Mouse (Mus musculus) embryonic facial prominence, embryonic 12.5 days (tissue): ENCODE measurements around the gene Six2. TPM values are rescaled to one million over a fixed set of nuclear protein-coding genes. Genes with fewer than 3 reads are reported as not detected.

Source experiments
- ATAC-seq: fragments of 200-750 bp; cut with Nextera tagmentation; 2 replicates; pipeline ENCODE4 v1.8.0; 2017; ENCODE audit not compliant: insufficient number of reproducible peaks, insufficient read depth, low FRiP score, low TSS enrichment
- H3K27ac ChIP-seq: fragments of 300-500 bp; sonication (generic); 2 replicates; pipeline ENCODE4 v1.5.1; 2016; ENCODE audit warnings: mild to moderate bottlenecking
- H3K27me3 ChIP-seq: fragments of 300-500 bp; sonication (generic); 2 replicates; pipeline ENCODE4 v1.6.1; 2016; ENCODE audit warnings: mild to moderate bottlenecking, moderate library complexity
- H3K36me3 ChIP-seq: fragments of 300-500 bp; sonication (generic); 2 replicates; pipeline ENCODE4 v1.6.1; 2016; ENCODE audit warnings: mild to moderate bottlenecking
- H3K4me1 ChIP-seq: fragments of 300-500 bp; sonication (generic); 2 replicates; pipeline ENCODE4 v1.6.1; 2016
- H3K4me2 ChIP-seq: fragments of 300-500 bp; sonication (generic); replicated peaks from 2 replicates; pipeline ENCODE4 v1.6.1; 2016; ENCODE audit warnings: mild to moderate bottlenecking, moderate library complexity
- H3K4me3 ChIP-seq: fragments of 300-500 bp; sonication (generic); 2 replicates; pipeline ENCODE4 v1.5.1; 2016; ENCODE audit warnings: mild to moderate bottlenecking
- H3K9ac ChIP-seq: fragments of 300-500 bp; sonication (generic); 2 replicates; pipeline ENCODE4 v1.6.1; 2016; ENCODE audit warnings: mild to moderate bottlenecking, moderate library complexity
- H3K9me3 ChIP-seq: fragments of 300-500 bp; sonication (generic); 2 replicates; pipeline ENCODE4 v1.6.1; 2016; ENCODE audit warnings: mild to moderate bottlenecking, moderate library complexity
- WGBS: fragments of 180-500 bp; shearing (Covaris S2); methylation state at CpG from one replicate; pipeline ENCODE4 v1.1.7; 2016; 5-methylcytosine and 5-hydroxymethylcytosine counted together
- polyA plus RNA-seq: library from polyadenylated mRNA; unstranded; fragments of >200 nt; fragmentation: Nextera tagmentation; extraction: Ambion mirVana; gene quantifications from 2 replicates; pipeline ENCODE4 v1.2.1, GENCODE M21; 2016

Gene Six2
- polyA plus RNA-seq, 1 experiment from 2014 or later, result 33.2 TPM

GRCm38 (mm10) chr17:85704369-85705260 is 16.5 kb upstream of the Six2 start:
- Histone ChIP-seq H3K4me3 (no peak overlapping the region), H3K36me3 (no peaks in the 10 kb centered on the region), H3K9ac (no peak overlapping the region), H3K4me1 (no peaks in the 10 kb centered on the region), H3K4me2 (no peak overlapping the region), H3K27ac (no peak overlapping the region), H3K9me3 (no peaks in the 10 kb centered on the region), H3K27me3 (no peaks in the 10 kb centered on the region; the same call in 1 of the 2 replicates)
- ATAC-seq, result no peak
- 62% methylated on average over 12 of the region's 12 CpGs for WGBS

GRCm38 (mm10) chr17:85700028-85700427 is 12.0 kb upstream of the Six2 start:
- Histone ChIP-seq H3K9ac (no peak overlapping the region), H3K27me3 (peaks cover 4% of the 10 kb centered on the region; the same call in 1 of the 2 replicates), H3K4me2 (no peak overlapping the region), H3K9me3 (no peaks in the 10 kb centered on the region), H3K4me3 (no peak overlapping the region), H3K27ac (no peak overlapping the region), H3K4me1 (peaks cover 8% of the 10 kb centered on the region), H3K36me3 (no peaks in the 10 kb centered on the region)
- WGBS, result 81% methylated on average over 4 of the region's 4 CpGs
- no peak for ATAC-seq

GRCm38 (mm10) chr17:85698643-85699042 is 10.6 kb upstream of the Six2 start:
- Histone ChIP-seq H3K9ac (no peak overlapping the region), H3K27ac (no peak overlapping the region), H3K4me1 (peaks cover 8% of the 10 kb centered on the region), H3K9me3 (no peaks in the 10 kb centered on the region), H3K4me3 (no peak overlapping the region), H3K36me3 (no peaks in the 10 kb centered on the region), H3K4me2 (no peak overlapping the region), H3K27me3 (peaks cover 10% of the 10 kb centered on the region; the same call in 1 of the 2 replicates)
- whole genome bisulfite sequencing, result 74% methylated on average over 6 of the region's 6 CpGs
- no peak for ATAC-seq

- peaks cover 14% of the 10 kb centered on the region; the same call in 1 of the 2 replicates for H3K27me3 ChIP-seq
- no peak overlapping the region for H3K4me2 ChIP-seq
- H3K9me3 ChIP-seq, result no peaks in the 10 kb centered on the region
- H3K36me3 ChIP-seq, result no peaks in the 10 kb centered on the region
- no peak overlapping the region for H3K4me3 ChIP-seq
- no peak overlapping the region for H3K9ac ChIP-seq
- ATAC-seq, result 0 out of 2 replicates have a peak, but pooled peaks have one; percentile 24
- H3K27ac ChIP-seq, result no peak overlapping the region
- H3K4me1 ChIP-seq, result peaks cover 12% of the 10 kb centered on the region
- WGBS, result 63% methylated on average over 1 of the region's 1 CpGs
These were observed 9.9 kb upstream of the Six2 start for GRCm38 (mm10) chr17:85697976-85698375.

GRCm38 (mm10) chr17:85694499-85694898 is 6.4 kb upstream of the Six2 start:
- Histone ChIP-seq H3K9me3 (no peaks in the 10 kb centered on the region), H3K4me3 (peak overlapping the region; percentile 59), H3K9ac (no peak overlapping the region), H3K27ac (0 out of 2 replicates have a peak overlapping the region, but pooled peaks have one; percentile 24), H3K27me3 (peaks cover 41% of the 10 kb centered on the region), H3K36me3 (no peaks in the 10 kb centered on the region), H3K4me2 (peak overlapping the region; percentile 59; the same call in 1 of the 2 replicates), H3K4me1 (peaks cover 33% of the 10 kb centered on the region)
- 85% methylated on average over 6 of the region's 6 CpGs for WGBS
- ATAC-seq, result no peak

GRCm38 (mm10) chr17:85693101-85693500 is 5.0 kb upstream of the Six2 start:
- H3K4me2 ChIP-seq, result peak overlapping the region; percentile 59
- no peaks in the 10 kb centered on the region for H3K9me3 ChIP-seq
- H3K36me3 ChIP-seq, result no peaks in the 10 kb centered on the region
- H3K4me1 ChIP-seq, result peaks cover 35% of the 10 kb centered on the region
- no peak for ATAC-seq
- WGBS, result 3% methylated on average over 9 of the region's 9 CpGs
- H3K4me3 ChIP-seq, result peak overlapping the region; percentile 59
- H3K27ac ChIP-seq, result peak overlapping the region; percentile 80
- peaks cover 44% of the 10 kb centered on the region for H3K27me3 ChIP-seq
- peak overlapping the region; percentile 70 for H3K9ac ChIP-seq

- H3K4me2 ChIP-seq, result peak overlapping the region; percentile 59
- H3K36me3 ChIP-seq, result no peaks in the 10 kb centered on the region
- peaks cover 31% of the 10 kb centered on the region for H3K4me1 ChIP-seq
- WGBS, result 4% methylated on average over 23 of the region's 23 CpGs
- H3K4me3 ChIP-seq, result peak overlapping the region; percentile 59
- no peaks in the 10 kb centered on the region for H3K9me3 ChIP-seq
- ATAC-seq, result no peak
- peaks cover 42% of the 10 kb centered on the region for H3K27me3 ChIP-seq
- H3K27ac ChIP-seq, result peak overlapping the region; percentile 80
- H3K9ac ChIP-seq, result peak overlapping the region; percentile 70
These were observed 4.5 kb upstream of the Six2 start for GRCm38 (mm10) chr17:85692594-85692993.

GRCm38 (mm10) chr17:85691701-85692536 is 3.8 kb upstream of the Six2 start:
- Histone ChIP-seq H3K4me2 (peak overlapping the region; percentile 59), H3K27ac (peak overlapping the region; percentile 83), H3K9ac (peak overlapping the region; percentile 70), H3K9me3 (no peaks in the 10 kb centered on the region), H3K4me3 (peak overlapping the region; percentile 59), H3K36me3 (no peaks in the 10 kb centered on the region), H3K27me3 (peaks cover 40% of the 10 kb centered on the region), H3K4me1 (peaks cover 30% of the 10 kb centered on the region)
- 3% methylated on average over 43 of the region's 43 CpGs for WGBS
- no peak for ATAC-seq

- peak overlapping the region; percentile 59 for H3K4me3 ChIP-seq
- H3K4me1 ChIP-seq, result peaks cover 30% of the 10 kb centered on the region
- H3K36me3 ChIP-seq, result no peaks in the 10 kb centered on the region
- ATAC-seq, result 0 out of 2 replicates have a peak, but pooled peaks have one; percentile 7
- no peaks in the 10 kb centered on the region for H3K9me3 ChIP-seq
- WGBS, result 3% methylated on average over 4 of the region's 4 CpGs
- peak overlapping the region; percentile 83 for H3K27ac ChIP-seq
- H3K4me2 ChIP-seq, result peak overlapping the region; percentile 59
- peaks cover 40% of the 10 kb centered on the region for H3K27me3 ChIP-seq
- peak overlapping the region; percentile 70 for H3K9ac ChIP-seq
These were observed 2.9 kb upstream of the Six2 start for GRCm38 (mm10) chr17:85690969-85691335.

- H3K9ac ChIP-seq, result peak overlapping the region; percentile 70
- no peaks in the 10 kb centered on the region for H3K36me3 ChIP-seq
- H3K27me3 ChIP-seq, result peaks cover 40% of the 10 kb centered on the region
- WGBS, result 8% methylated on average over 6 of the region's 6 CpGs
- H3K4me2 ChIP-seq, result peak overlapping the region; percentile 59
- peaks cover 32% of the 10 kb centered on the region for H3K4me1 ChIP-seq
- H3K27ac ChIP-seq, result peak overlapping the region; percentile 83
- no peak for ATAC-seq
- no peaks in the 10 kb centered on the region for H3K9me3 ChIP-seq
- peak overlapping the region; percentile 59 for H3K4me3 ChIP-seq
These were observed 2.4 kb upstream of the Six2 start for GRCm38 (mm10) chr17:85690323-85690968.

- H3K27me3 ChIP-seq, result peaks cover 43% of the 10 kb centered on the region
These were observed 1.8 kb upstream of the Six2 start for GRCm38 (mm10) chr17:85689807-85690319.

More at GRCm38 (mm10) chr17:85689807-85690319, 1.8 kb upstream of the Six2 start:
- peaks cover 34% of the 10 kb centered on the region for H3K4me1 ChIP-seq
- peaks cover 5% of the 10 kb centered on the region; the same call in 1 of the 2 replicates for H3K36me3 ChIP-seq
- ATAC-seq, result no peak
- H3K4me3 ChIP-seq, result peak overlapping the region; percentile 59
- H3K4me2 ChIP-seq, result peak overlapping the region; percentile 59
- WGBS, result 15% methylated on average over 5 of the region's 5 CpGs
- peak overlapping the region; percentile 83 for H3K27ac ChIP-seq
- peak overlapping the region; percentile 70 for H3K9ac ChIP-seq
- no peaks in the 10 kb centered on the region for H3K9me3 ChIP-seq
